ENCODE assay signal across 8 mouse cellular contexts in the genomic region with DNA sequence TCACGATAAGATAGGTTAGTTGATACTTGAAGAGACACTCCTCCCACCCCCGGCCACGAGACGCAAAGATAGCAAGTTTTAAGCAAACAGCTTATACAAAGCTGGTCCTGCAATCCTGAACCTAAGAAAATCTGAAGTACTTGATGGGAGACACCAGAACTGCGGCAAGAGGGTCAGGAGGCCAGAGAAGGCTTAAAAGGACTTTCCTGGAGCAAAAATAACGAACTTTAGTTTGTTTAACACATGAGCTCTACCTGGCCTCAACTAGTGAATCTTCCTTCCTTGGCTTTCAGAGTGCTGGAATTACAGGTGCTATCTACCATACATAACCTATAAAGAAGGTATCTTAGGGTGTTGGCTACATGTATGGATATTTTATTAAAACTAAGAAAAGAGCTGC. TPM values are rescaled to one million over a fixed set of nuclear protein-coding genes. Genes with fewer than 3 reads are reported as not detected.
DNase-seq lines count a peak whose midpoint lies in the region; ATAC-seq lines count a peak whose summit lies in the region.

No protein-coding gene starts in this region.

- H3K36me3 ChIP-seq in heart, embryonic 14.5 days (ENCODE audit: control insufficient read depth, insufficient read depth, low read length): no peaks in the 10 kb centered on the region
- H3K36me3 ChIP-seq in hindbrain, embryonic 14.5 days (replicated peaks; ENCODE audit: control insufficient read depth, insufficient read depth): no peaks in the 10 kb centered on the region
- no peaks in the 10 kb centered on the region for H3K36me3 ChIP-seq in midbrain, embryonic 11.5 days (ENCODE audit: control insufficient read depth, insufficient read depth, low read length)

- no peak for DNase-seq in heart, postnatal 36 days
- DNase-seq in Muller cell, postnatal 12 days (ENCODE audit: inconsistent ontology term): peak; percentile 20
- no peak for DNase-seq in hindbrain, embryonic 14.5 days (ENCODE audit: low spot score)
- peak; percentile 92 for DNase-seq in midbrain, embryonic 11.5 days (ENCODE audit: low spot score, missing footprints)
- no peak for DNase-seq in yolk sac, embryonic 10.5 days (ENCODE audit: low spot score)
- DNase-seq in spleen, adult 18-20 months: no peak
- DNase-seq in frontal cortex, postnatal 36 days (ENCODE audit: low spot score in 2 of 2): no peak

- WGBS in heart, embryonic 14.5 days: 16% methylated on average over 6 of the region's 6 CpGs
- 22% methylated on average over 6 of the region's 6 CpGs for WGBS in hindbrain, embryonic 14.5 days
- 18% methylated on average over 6 of the region's 6 CpGs for WGBS in midbrain, embryonic 11.5 days

- peaks cover 20 to 27% of the 10 kb centered on the region in 2 experiments for H3K4me1 ChIP-seq in heart, embryonic 14.5 days (ENCODE audit: control insufficient read depth in 2 of 2, insufficient read depth in 2 of 2, low read length in 2 of 2)
- no peaks in the 10 kb centered on the region; the same call in 1 of the 2 replicates for H3K4me1 ChIP-seq in hindbrain, embryonic 14.5 days (replicated peaks; ENCODE audit: control insufficient read depth, insufficient read depth, low read length)
- peaks cover 10% of the 10 kb centered on the region for H3K4me1 ChIP-seq in midbrain, embryonic 11.5 days (ENCODE audit: control insufficient read depth, insufficient read depth, low read length)

- H3K27me3 ChIP-seq in heart, embryonic 14.5 days (ENCODE audit: control insufficient read depth, insufficient read depth, low read length): peaks cover 22% of the 10 kb centered on the region; the same call in 1 of the 2 replicates
- H3K27me3 ChIP-seq in hindbrain, embryonic 14.5 days (ENCODE audit: control insufficient read depth, insufficient read depth, low read length): peaks cover 36% of the 10 kb centered on the region
- peaks cover 39% of the 10 kb centered on the region for H3K27me3 ChIP-seq in midbrain, embryonic 11.5 days (ENCODE audit: control insufficient read depth, insufficient read depth, low read length)

- no peaks in the 10 kb centered on the region for H3K9me3 ChIP-seq in heart, embryonic 14.5 days (ENCODE audit: control insufficient read depth, low read length)
- no peaks in the 10 kb centered on the region for H3K9me3 ChIP-seq in hindbrain, embryonic 14.5 days (ENCODE audit: control insufficient read depth, low read length)
- no peaks in the 10 kb centered on the region for H3K9me3 ChIP-seq in midbrain, embryonic 11.5 days (ENCODE audit: control insufficient read depth, low read length)

- peak overlapping the region in 1 of 2 experiments; percentile 5; a peak in 1 of 4 replicates for H3K4me3 ChIP-seq in heart, embryonic 14.5 days (ENCODE audit: control insufficient read depth in 1 of 2, insufficient read depth in 1 of 2, low read depth in 1 of 2, low read length in 2 of 2)
- peak overlapping the region; percentile 61 for H3K4me3 ChIP-seq in hindbrain, embryonic 14.5 days (replicated peaks; ENCODE audit: low read length)
- 0 out of 2 replicates have a peak overlapping the region, but pooled peaks have one; percentile 7 for H3K4me3 ChIP-seq in midbrain, embryonic 11.5 days (ENCODE audit: low read depth, low read length)

- H3K4me2 ChIP-seq in heart, embryonic 14.5 days (ENCODE audit: low read length): peak overlapping the region; percentile 58
- peak overlapping the region; percentile 99 for H3K4me2 ChIP-seq in hindbrain, embryonic 14.5 days (replicated peaks)
- peak overlapping the region; percentile 34 for H3K4me2 ChIP-seq in midbrain, embryonic 11.5 days

- intact Hi-C loops in heart, postnatal 36 days (cut with DNase I): loop anchor here (1.0 to 10.0 kb wide), 3 partner anchors 15 to 280 kb away; a partner anchor contains a TSS

- H3K27ac ChIP-seq in heart, embryonic 14.5 days (replicated peaks in 1 of 2; ENCODE audit: control insufficient read depth in 1 of 2, insufficient read depth in 1 of 2, low read depth in 2 of 2, low read length in 2 of 2): no peak overlapping the region
- no peak overlapping the region for H3K27ac ChIP-seq in hindbrain, embryonic 14.5 days
- no peak overlapping the region for H3K27ac ChIP-seq in midbrain, embryonic 11.5 days (ENCODE audit: low read depth, low read length)

- H3K9ac ChIP-seq in heart, embryonic 14.5 days (ENCODE audit: low read length): no peak overlapping the region
- no peak overlapping the region for H3K9ac ChIP-seq in hindbrain, embryonic 14.5 days
- no peak overlapping the region for H3K9ac ChIP-seq in midbrain, embryonic 11.5 days (ENCODE audit: low read length)

- ATAC-seq in heart, embryonic 14.5 days (ENCODE audit: insufficient number of reproducible peaks, insufficient read depth, low FRiP score, low read depth): no peak
- no peak for ATAC-seq in hindbrain, embryonic 14.5 days (ENCODE audit: low FRiP score)
- no peak for ATAC-seq in midbrain, embryonic 11.5 days (ENCODE audit: low FRiP score)

RNA-seq across cellular contexts. Expression of a gene that starts 0.9 kb away (rescaled TPM):
- 6.6 and 7.3 TPM in 2 replicates for polyA plus RNA-seq in heart, embryonic 14.5 days (2014; fragmentation: Nextera tagmentation; extraction: Ambion mirVana)
- 10 to 100 TPM; 18.4 to 20.3 TPM for total RNA-seq in heart, postnatal 36 days (2021)
- polyA plus RNA-seq in hindbrain, embryonic 14.5 days (2014; fragmentation: Nextera tagmentation; extraction: Ambion mirVana): 7.1 and 7.3 TPM in 2 replicates
- polyA plus RNA-seq in midbrain, embryonic 11.5 days (2014; fragmentation: Nextera tagmentation; extraction: Ambion mirVana): 3.2 and 5.1 TPM in 2 replicates

RNA-seq across cellular contexts. Expression of a gene that starts 12.9 kb away (rescaled TPM):
- 1,047 and 1,081 TPM in 2 replicates for polyA plus RNA-seq in heart, embryonic 14.5 days (2014; fragmentation: Nextera tagmentation; extraction: Ambion mirVana)
- total RNA-seq in heart, postnatal 36 days (2021): 100 to 1,000 TPM; 420 to 449 TPM
- 1,061 and 1,077 TPM in 2 replicates for polyA plus RNA-seq in hindbrain, embryonic 14.5 days (2014; fragmentation: Nextera tagmentation; extraction: Ambion mirVana)
- 1,778 and 1,800 TPM in 2 replicates for polyA plus RNA-seq in midbrain, embryonic 11.5 days (2014; fragmentation: Nextera tagmentation; extraction: Ambion mirVana)

RNA-seq across cellular contexts. Expression of a gene that starts 13.3 kb away (rescaled TPM):
- polyA plus RNA-seq in heart, embryonic 14.5 days (2014; fragmentation: Nextera tagmentation; extraction: Ambion mirVana): 27.6 and 28.5 TPM in 2 replicates
- total RNA-seq in heart, postnatal 36 days (2021): 100 to 1,000 TPM; 385 to 406 TPM
- 2.2 and 2.3 TPM in 2 replicates for polyA plus RNA-seq in hindbrain, embryonic 14.5 days (2014; fragmentation: Nextera tagmentation; extraction: Ambion mirVana)
- polyA plus RNA-seq in midbrain, embryonic 11.5 days (2014; fragmentation: Nextera tagmentation; extraction: Ambion mirVana): 6.3 and 7.8 TPM in 2 replicates

RNA-seq across cellular contexts. Expression of a gene that starts 21.0 kb away (rescaled TPM):
- polyA plus RNA-seq in heart, embryonic 14.5 days (2014; fragmentation: Nextera tagmentation; extraction: Ambion mirVana): 45.2 and 46.8 TPM in 2 replicates
- total RNA-seq in heart, postnatal 36 days (2021): 10 to 100 TPM; 28.2 to 32.1 TPM
- polyA plus RNA-seq in hindbrain, embryonic 14.5 days (2014; fragmentation: Nextera tagmentation; extraction: Ambion mirVana): 50.4 and 56.5 TPM in 2 replicates
- 92.2 and 95.8 TPM in 2 replicates for polyA plus RNA-seq in midbrain, embryonic 11.5 days (2014; fragmentation: Nextera tagmentation; extraction: Ambion mirVana)

RNA-seq across cellular contexts. Expression of a gene that starts 29.9 kb away (rescaled TPM):
- polyA plus RNA-seq in heart, embryonic 14.5 days (2014; fragmentation: Nextera tagmentation; extraction: Ambion mirVana): 1.2 and 2.4 TPM in 2 replicates
- not detected for total RNA-seq in heart, postnatal 36 days (2021)
- 0.32 and 0.47 TPM in 2 replicates for polyA plus RNA-seq in hindbrain, embryonic 14.5 days (2014; fragmentation: Nextera tagmentation; extraction: Ambion mirVana)
- 2.3 and 2.7 TPM in 2 replicates for polyA plus RNA-seq in midbrain, embryonic 11.5 days (2014; fragmentation: Nextera tagmentation; extraction: Ambion mirVana)

Comparison
In these comparisons a context has a peak if more than half of its experiments do, and no peak if none do; other contexts are left out.
1. H3K4me2 ChIP-seq: peak in every context shown above with its lines; median percentile 99 in hindbrain, embryonic 14.5 days; 58 in heart, embryonic 14.5 days; 34 in midbrain, embryonic 11.5 days.
2. DNase-seq: peak in Muller cell, postnatal 12 days (single experiment) and midbrain, embryonic 11.5 days (single experiment); none in heart, postnatal 36 days (0 of 2), hindbrain, embryonic 14.5 days (single experiment), yolk sac, embryonic 10.5 days (single experiment), spleen, adult 18-20 months (0 of 2) and frontal cortex, postnatal 36 days (0 of 2).